Mouse (Mus musculus): ENCODE results near the gene Krtcap3.

GRCm38 (mm10) chr5:31218294-31218693 is 33.2 kb upstream of the Krtcap3 start:
- TF ChIP-seq GATA1 (IDR thresholded peaks at IDR 0.05; ENCODE audit: borderline replicate concordance, low read length) (no peak), FLI1 (IDR thresholded peaks at IDR 0.05; ENCODE audit: low read length) (no peak)

All from megakaryocyte, embryonic 14.5 days (primary cell).